Mouse (Mus musculus): ENCODE results near the gene Olfm3. TPM values are rescaled to one million over a fixed set of nuclear protein-coding genes. Genes with fewer than 3 reads are reported as not detected.

Gene Olfm3
- total and polyA plus RNA-seq, 2 experiments from 2014 or later = 19.8 to 33.0 TPM

GRCm38 (mm10) chr3:115082947-115083346 lies 179.1 kb downstream of the Olfm3 start:
- Histone ChIP-seq H3K4me3 (ENCODE audit: low read depth, low read length) (no peak overlapping the region), H3K27me3 (ENCODE audit: insufficient read depth, low read length) (no peaks in the 10 kb centered on the region), H3K36me3 (ENCODE audit: insufficient read depth, low read length) (no peaks in the 10 kb centered on the region), H3K4me2 (ENCODE audit: low read depth, low read length, poor library complexity, severe bottlenecking) (no peak overlapping the region), H3K4me1 (ENCODE audit: insufficient read depth, low read length) (no peaks in the 10 kb centered on the region), H3K9me3 (ENCODE audit: low read length) (no peaks in the 10 kb centered on the region), H3K27ac (ENCODE audit: low read depth, low read length) (no peak overlapping the region), H3K9ac (replicated peaks; ENCODE audit: low read length, poor library complexity, severe bottlenecking) (no peak overlapping the region)
- TF ChIP-seq CTCF (IDR thresholded peaks at IDR 0.05) = no peak
- DNase-seq (ENCODE audit: low spot score) (no peak), ATAC-seq (ENCODE audit: low FRiP score) (no peak)

GRCm38 (mm10) chr3:115088281-115088680 lies 184.4 kb downstream of the Olfm3 start:
- no peak overlapping the region for H3K27ac ChIP-seq (ENCODE audit: low read depth, low read length)
- no peak overlapping the region for H3K4me3 ChIP-seq (ENCODE audit: low read depth, low read length)
- ATAC-seq (ENCODE audit: low FRiP score) (no peak), DNase-seq (ENCODE audit: low spot score) (no peak)
- WGBS = 76% methylated on average over 3 of the region's 3 CpGs
- H3K9me3 ChIP-seq (ENCODE audit: low read length) = no peaks in the 10 kb centered on the region
- H3K27me3 ChIP-seq (ENCODE audit: insufficient read depth, low read length) = no peaks in the 10 kb centered on the region
- no peaks in the 10 kb centered on the region for H3K4me1 ChIP-seq (ENCODE audit: insufficient read depth, low read length)
- no peaks in the 10 kb centered on the region for H3K36me3 ChIP-seq (ENCODE audit: insufficient read depth, low read length)
- TF ChIP-seq CTCF (IDR thresholded peaks at IDR 0.05) = no peak
- H3K9ac ChIP-seq (replicated peaks; ENCODE audit: low read length, poor library complexity, severe bottlenecking) = no peak overlapping the region
- no peak overlapping the region for H3K4me2 ChIP-seq (ENCODE audit: low read depth, low read length, poor library complexity, severe bottlenecking)

GRCm38 (mm10) chr3:115090670-115091069 lies 186.8 kb downstream of the Olfm3 start:
- H3K9me3 ChIP-seq (ENCODE audit: low read length) = no peaks in the 10 kb centered on the region
- DNase-seq (ENCODE audit: low spot score) = peak; percentile 10
- ATAC-seq (ENCODE audit: low FRiP score) = no peak
- H3K36me3 ChIP-seq (ENCODE audit: insufficient read depth, low read length) = no peaks in the 10 kb centered on the region
- H3K4me1 ChIP-seq (ENCODE audit: insufficient read depth, low read length) = no peaks in the 10 kb centered on the region
- 34% methylated on average over 2 of the region's 2 CpGs for WGBS
- no peak overlapping the region for H3K4me2 ChIP-seq (ENCODE audit: low read depth, low read length, poor library complexity, severe bottlenecking)
- no peak overlapping the region for H3K9ac ChIP-seq (replicated peaks; ENCODE audit: low read length, poor library complexity, severe bottlenecking)
- TF ChIP-seq CTCF (IDR thresholded peaks at IDR 0.05) = no peak
- no peaks in the 10 kb centered on the region for H3K27me3 ChIP-seq (ENCODE audit: insufficient read depth, low read length)
- no peak overlapping the region for H3K27ac ChIP-seq (ENCODE audit: low read depth, low read length)
- H3K4me3 ChIP-seq (ENCODE audit: low read depth, low read length) = no peak overlapping the region

GRCm38 (mm10) chr3:115095496-115095895 lies 191.6 kb downstream of the Olfm3 start:
- Histone ChIP-seq H3K27ac (ENCODE audit: low read depth, low read length) (no peak overlapping the region), H3K9me3 (ENCODE audit: low read length) (no peaks in the 10 kb centered on the region), H3K27me3 (ENCODE audit: insufficient read depth, low read length) (no peaks in the 10 kb centered on the region), H3K9ac (replicated peaks; ENCODE audit: low read length, poor library complexity, severe bottlenecking) (no peak overlapping the region), H3K4me3 (ENCODE audit: low read depth, low read length) (no peak overlapping the region), H3K4me2 (ENCODE audit: low read depth, low read length, poor library complexity, severe bottlenecking) (no peak overlapping the region), H3K4me1 (ENCODE audit: insufficient read depth, low read length) (no peaks in the 10 kb centered on the region), H3K36me3 (ENCODE audit: insufficient read depth, low read length) (no peaks in the 10 kb centered on the region)
- ATAC-seq (ENCODE audit: low FRiP score) (0 out of 2 replicates have a peak, but pooled peaks have one; percentile 10), DNase-seq (ENCODE audit: low spot score) (peak; percentile 3)
- TF ChIP-seq CTCF (IDR thresholded peaks at IDR 0.05) = no peak
- 53% methylated on average over 3 of the region's 3 CpGs for WGBS

GRCm38 (mm10) chr3:115099590-115099989 lies 195.7 kb downstream of the Olfm3 start:
- H3K9me3 ChIP-seq (ENCODE audit: low read length) = no peaks in the 10 kb centered on the region
- 78% methylated on average over 1 of the region's 1 CpGs for WGBS
- no peak for DNase-seq (ENCODE audit: low spot score)
- no peaks in the 10 kb centered on the region for H3K4me1 ChIP-seq (ENCODE audit: insufficient read depth, low read length)
- no peak overlapping the region for H3K9ac ChIP-seq (replicated peaks; ENCODE audit: low read length, poor library complexity, severe bottlenecking)
- H3K27ac ChIP-seq (ENCODE audit: low read depth, low read length) = no peak overlapping the region
- H3K27me3 ChIP-seq (ENCODE audit: insufficient read depth, low read length) = no peaks in the 10 kb centered on the region
- no peak overlapping the region for H3K4me2 ChIP-seq (ENCODE audit: low read depth, low read length, poor library complexity, severe bottlenecking)
- no peak for TF ChIP-seq CTCF (IDR thresholded peaks at IDR 0.05)
- no peak for ATAC-seq (ENCODE audit: low FRiP score)
- no peak overlapping the region for H3K4me3 ChIP-seq (ENCODE audit: low read depth, low read length)
- H3K36me3 ChIP-seq (ENCODE audit: insufficient read depth, low read length) = no peaks in the 10 kb centered on the region

- DNase-seq (ENCODE audit: low spot score) (no peak), ATAC-seq (ENCODE audit: low FRiP score) (no peak)
- Histone ChIP-seq H3K27ac (ENCODE audit: low read depth, low read length) (no peak overlapping the region), H3K9ac (replicated peaks; ENCODE audit: low read length, poor library complexity, severe bottlenecking) (no peak overlapping the region), H3K27me3 (ENCODE audit: insufficient read depth, low read length) (no peaks in the 10 kb centered on the region), H3K4me1 (ENCODE audit: insufficient read depth, low read length) (no peaks in the 10 kb centered on the region), H3K4me2 (ENCODE audit: low read depth, low read length, poor library complexity, severe bottlenecking) (no peak overlapping the region), H3K4me3 (ENCODE audit: low read depth, low read length) (no peak overlapping the region), H3K9me3 (ENCODE audit: low read length) (no peaks in the 10 kb centered on the region), H3K36me3 (ENCODE audit: insufficient read depth, low read length) (no peaks in the 10 kb centered on the region)
- TF ChIP-seq CTCF (IDR thresholded peaks at IDR 0.05) = no peak
- WGBS = 59% methylated on average over 2 of the region's 2 CpGs
Observed at GRCm38 (mm10) chr3:115104155-115104801, 200.4 kb downstream of the Olfm3 start.
